Mouse (Mus musculus) gastrocnemius, adult 2 months (tissue): ENCODE measurements at regions not wholly inside any gene's neighbourhood (a gene's known extent, or its start where the extent isn't known, plus 50 kb on each side); places are given as distances from the start of the nearest gene placed in this dataset.
"Not testable (repeated sequence)": the region's sequence is repeated elsewhere in the genome, so short reads cannot be mapped to it uniquely, and the experiment has no call there.

ENCODE experiments used
- DNase-seq: peaks from one replicate; pipeline ENCODE4 v3.0.0; 2022
- H3K27ac ChIP-seq: fragments of 200-600 bp; 2 replicates; pipeline ENCODE4 v1.8.1; 2022; ENCODE audit warnings: mild to moderate bottlenecking
- H3K4me3 ChIP-seq: fragments of 200-600 bp; 2 replicates; pipeline ENCODE4 v1.8.1; 2022; ENCODE audit warnings: mild to moderate bottlenecking, moderate library complexity
- CTCF ChIP-seq: fragments of 200-600 bp; IDR thresholded peaks from 2 replicates; pipeline ENCODE4 v1.8.1; 2022; ENCODE audit warnings: antibody characterized with exemption, mild to moderate bottlenecking, moderate library complexity
- intact Hi-C: fragments of 180-260 bp; cut with DNase I; formaldehyde crosslinking; loops from one replicate; pipeline ENCODE4 v1.15.1; 2025

DNA sequence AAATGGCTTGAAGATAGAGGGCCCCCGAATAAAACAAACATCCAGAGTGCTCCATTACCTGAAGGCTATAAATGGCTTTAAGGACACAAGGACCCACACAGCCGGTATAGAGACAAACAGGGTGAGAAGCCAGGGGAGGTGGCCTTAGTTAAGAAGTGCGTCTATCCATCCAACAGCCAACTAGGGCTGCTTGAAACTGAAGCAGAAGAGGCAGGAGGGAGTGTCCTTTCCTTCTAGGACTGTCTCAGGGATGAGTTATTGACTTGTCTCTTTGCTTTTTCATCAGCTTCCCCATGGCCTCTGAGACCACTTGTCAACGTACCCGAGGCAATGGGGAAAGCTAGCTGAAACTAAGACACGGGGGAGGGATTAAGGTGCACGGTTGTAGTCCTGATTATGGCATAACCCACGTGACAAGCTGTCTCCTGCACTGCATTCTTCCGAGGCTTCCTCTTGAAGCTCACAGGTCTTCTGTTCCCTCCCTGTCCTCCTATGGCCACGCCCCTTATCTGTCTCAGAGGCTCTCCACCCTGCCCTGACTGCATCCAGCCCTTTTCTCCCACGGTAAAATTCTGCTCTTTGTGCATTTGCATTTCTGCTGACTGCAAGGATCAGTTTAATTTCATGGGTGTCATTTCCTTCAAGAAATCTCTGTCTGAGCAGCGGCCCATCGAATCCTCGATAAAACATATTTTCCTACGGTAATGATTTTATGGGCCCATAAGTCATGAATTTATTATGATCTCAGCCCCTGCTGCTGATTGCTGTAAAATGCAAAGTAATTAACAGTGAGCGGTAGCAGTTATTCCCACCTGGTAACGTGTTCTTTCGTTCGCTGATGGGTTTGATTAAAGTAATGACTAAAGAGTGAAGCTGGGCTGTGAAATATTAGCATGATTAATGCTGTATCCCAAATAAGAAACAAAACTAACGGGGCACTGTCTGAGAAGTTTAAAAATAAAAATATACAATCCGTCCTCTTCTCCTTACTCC is 292.3 kb downstream of the Sec16b start:
- no peak for TF ChIP-seq CTCF
- H3K27ac ChIP-seq = no peak overlapping the region
- H3K4me3 ChIP-seq = no peak overlapping the region
- no peak for DNase-seq
- intact Hi-C loops = no loop called here

DNA sequence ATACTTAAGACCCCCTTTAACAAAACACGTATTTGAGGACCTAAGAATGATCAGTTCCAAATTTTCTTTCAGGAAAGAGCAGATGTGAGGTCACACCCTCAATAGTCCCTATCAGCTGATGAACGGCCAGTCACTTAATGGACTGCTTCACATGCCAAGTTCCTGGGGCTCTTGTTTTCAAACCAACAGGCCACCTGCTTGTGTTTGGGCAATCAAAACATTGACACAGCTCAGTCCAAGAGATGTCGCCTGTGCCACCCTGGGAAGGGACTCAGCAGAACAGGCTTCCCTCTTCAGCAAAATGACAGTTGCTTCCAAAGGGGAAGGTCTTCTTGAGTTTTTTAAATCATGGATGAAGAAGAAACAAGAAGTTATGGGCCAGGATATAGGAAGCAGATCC is 294.6 kb downstream of the Sec16b start:
- no peak for DNase-seq
- intact Hi-C loops = no loop called here
- Histone ChIP-seq H3K27ac (no peak overlapping the region), H3K4me3 (no peak overlapping the region)
- TF ChIP-seq CTCF = no peak

DNA sequence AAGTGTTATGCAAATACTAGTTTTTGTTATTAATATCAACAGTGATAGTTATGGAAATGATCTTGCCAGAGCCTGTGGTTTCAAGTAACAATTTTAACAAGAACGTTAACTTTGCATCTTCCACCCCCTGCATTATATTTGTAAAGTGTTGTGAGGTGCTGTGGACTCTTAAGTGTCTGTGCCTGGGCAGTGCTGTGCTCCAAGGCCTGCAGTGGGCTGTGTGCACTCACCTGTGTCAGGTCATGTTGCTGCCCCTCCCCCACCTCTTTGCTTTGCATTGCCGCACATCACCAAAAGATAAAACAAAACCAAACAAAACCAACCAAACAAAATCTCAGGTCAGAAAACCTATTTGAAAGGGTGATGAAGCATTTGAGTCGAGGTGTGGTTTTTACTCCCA is 297.7 kb downstream of the Sec16b start:
- Histone ChIP-seq H3K4me3 (no peak overlapping the region), H3K27ac (no peak overlapping the region)
- intact Hi-C loops = no loop called here
- no peak for TF ChIP-seq CTCF
- no peak for DNase-seq

DNA sequence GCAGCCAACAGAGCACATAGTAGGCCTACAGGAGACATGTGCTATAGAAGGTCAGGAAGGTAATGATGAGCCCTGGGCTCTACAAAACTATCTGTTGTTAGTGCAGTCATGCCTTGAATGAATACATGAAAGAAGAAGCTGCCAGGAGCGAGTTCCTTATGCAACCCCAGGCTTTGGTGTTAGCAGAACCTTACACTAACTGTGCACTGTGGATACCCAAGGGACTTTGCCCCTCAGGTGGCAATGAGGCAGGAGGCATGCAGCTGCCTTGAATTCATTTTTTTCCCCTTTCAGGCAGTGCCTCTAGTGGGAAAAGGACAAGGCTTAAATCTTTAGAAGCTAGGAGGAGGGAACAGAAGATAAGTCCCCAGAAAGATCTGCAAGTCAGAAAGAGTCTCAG is 299.8 kb downstream of the Sec16b start:
- no peak overlapping the region for H3K27ac ChIP-seq
- no peak for DNase-seq
- TF ChIP-seq CTCF = no peak
- intact Hi-C loops = no loop called here
- H3K4me3 ChIP-seq = no peak overlapping the region

DNA sequence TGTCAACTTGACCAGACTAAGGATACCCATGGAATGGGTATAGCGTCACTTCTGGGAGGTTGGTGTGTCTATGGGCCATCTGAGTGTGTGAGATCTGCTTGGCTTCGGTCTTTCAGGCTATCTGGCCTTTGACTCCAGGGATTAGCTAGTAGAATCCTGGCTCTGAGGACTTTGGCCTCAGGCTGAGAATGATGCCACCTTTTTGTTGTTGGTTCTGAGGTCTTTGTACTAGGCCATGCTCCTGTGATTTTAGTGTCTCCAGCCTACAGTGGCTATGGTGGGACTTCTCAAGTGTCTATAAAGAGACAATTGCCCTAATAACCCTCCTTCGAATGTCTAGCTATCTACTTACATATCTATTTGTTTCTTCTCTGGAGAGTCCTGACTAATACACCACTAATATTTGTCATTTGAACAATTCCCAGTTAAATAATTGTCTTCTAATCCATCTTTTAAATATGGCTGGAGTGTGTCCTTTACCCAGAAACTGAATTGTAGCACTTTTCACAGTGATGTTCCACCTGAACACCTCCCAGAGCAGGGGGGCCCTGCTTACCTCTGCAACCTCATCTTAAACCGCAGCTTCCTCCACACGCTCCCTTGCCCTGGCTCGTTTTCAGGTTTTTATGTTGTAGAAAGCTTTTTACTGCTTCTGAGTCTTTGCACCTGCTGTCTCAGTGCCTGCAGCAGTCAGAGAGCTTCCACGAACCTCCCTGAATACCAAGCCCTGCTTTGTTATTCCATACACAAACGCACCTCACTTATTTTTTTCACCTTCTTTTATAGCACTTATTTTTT is 303.3 kb downstream of the Sec16b start:
- intact Hi-C loops = no loop called here
- TF ChIP-seq CTCF = no peak
- no peak for DNase-seq

DNA sequence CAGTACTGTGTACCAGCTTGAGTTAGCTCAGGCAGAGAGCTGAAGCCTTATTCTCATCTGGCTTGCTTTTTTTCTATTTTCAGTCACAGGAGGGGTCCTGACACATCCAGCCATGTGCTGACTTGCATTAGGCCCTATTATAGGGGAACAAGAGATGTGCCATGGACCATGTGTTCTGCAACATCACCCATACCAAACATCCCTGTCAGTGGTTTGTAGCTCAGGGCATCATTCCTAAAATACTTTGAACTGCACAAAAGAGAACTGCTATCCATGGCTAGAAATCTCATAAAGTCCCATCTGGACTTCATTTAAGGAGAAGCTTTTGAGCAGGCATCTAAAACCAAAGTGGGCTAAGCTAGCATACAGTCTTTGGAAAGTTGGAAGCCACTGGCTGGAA is 304.1 kb downstream of the Sec16b start:
- intact Hi-C loops = no loop called here
- DNase-seq = no peak
- no peak overlapping the region for H3K27ac ChIP-seq
- no peak overlapping the region for H3K4me3 ChIP-seq
- TF ChIP-seq CTCF = no peak

More for the DNA sequence above, 303.3 kb downstream of the Sec16b start:
- no peak overlapping the region for H3K4me3 ChIP-seq
- no peak overlapping the region for H3K27ac ChIP-seq

DNA sequence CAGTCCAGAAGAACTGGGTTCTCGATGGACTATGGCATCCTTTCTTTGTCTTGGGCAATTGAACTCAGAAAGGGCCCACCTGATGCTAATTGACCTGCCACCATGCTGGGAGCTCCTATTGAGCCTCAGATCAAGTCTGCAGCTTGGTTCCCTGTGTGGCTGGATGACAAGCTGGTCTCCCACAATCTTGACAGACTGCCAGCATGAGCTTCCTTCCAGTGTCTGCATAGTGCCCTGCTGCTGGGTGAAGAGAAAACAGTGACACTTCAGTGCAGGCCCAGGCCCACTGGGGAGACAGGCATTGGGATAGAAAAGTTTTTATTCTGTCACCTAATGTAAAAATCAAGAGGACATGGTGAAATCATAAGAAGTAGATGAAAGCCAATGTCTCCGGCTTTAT is 321.4 kb downstream of the Sec16b start:
- no peak overlapping the region for H3K4me3 ChIP-seq
- intact Hi-C loops = no loop called here
- H3K27ac ChIP-seq = no peak overlapping the region
- DNase-seq = no peak
- no peak for TF ChIP-seq CTCF

DNA sequence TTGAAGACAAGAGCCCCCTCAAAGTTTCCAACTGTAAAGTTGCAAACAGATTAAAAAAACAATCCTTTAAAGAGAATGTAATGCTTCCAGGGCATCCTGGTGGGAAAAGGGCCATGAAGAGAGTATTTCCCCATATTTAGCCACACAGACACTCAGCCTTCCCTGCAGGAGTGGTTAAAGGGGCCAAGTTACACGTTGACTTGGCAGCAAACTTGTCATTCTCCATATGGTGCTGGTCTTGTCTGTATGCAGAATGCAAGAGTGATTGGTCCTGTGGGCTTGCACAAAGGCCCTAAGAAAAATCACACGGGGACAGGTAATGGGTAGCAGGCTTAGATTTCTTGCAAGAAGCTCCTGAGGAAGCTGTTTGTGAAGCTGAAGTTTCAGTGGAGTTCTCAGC is 325.0 kb downstream of the Sec16b start:
- no peak overlapping the region for H3K27ac ChIP-seq
- no peak for TF ChIP-seq CTCF
- no peak for DNase-seq
- H3K4me3 ChIP-seq = no peak overlapping the region
- intact Hi-C loops = no loop called here

DNA sequence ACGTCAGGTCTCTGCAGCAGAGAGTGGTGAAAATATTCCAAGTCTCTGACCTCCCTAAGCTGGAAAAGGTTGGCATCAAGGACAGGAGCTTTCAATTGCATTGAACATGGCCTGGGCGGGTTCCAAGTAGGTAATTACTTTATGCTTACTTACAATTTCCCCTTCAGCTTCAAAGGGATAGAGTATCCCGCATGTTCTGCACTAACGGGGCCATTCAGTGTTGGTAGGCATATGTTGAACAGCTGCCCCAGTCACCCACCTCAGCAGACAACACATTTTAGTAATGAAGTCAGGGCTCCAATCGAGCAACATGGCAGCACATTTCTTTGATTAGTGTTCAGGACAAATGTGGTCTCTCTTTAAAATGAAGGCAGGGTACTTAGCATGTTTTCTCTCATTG is 366.2 kb downstream of the Sec16b start:
- no peak overlapping the region for H3K27ac ChIP-seq

DNA sequence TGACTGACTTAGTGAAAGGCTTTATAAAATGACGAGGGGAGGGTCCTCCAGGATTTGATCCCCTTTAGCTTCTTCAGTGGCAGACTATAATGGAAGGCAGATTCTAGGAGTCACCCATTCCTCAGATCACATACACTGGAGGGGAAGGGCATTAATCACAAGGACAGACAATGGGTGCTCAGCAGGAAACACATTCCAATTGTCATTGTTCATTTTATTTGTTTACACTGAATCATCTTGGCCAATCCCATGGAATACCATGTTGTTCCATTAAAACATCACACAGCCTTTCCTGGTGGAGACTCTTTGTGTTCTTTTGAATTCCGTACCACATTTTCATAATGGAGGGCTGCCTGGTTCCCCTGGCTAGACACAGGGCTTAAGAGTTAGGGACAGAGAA is 368.5 kb downstream of the Sec16b start:
- Histone ChIP-seq H3K4me3 (no peak overlapping the region), H3K27ac (no peak overlapping the region)
- no peak for TF ChIP-seq CTCF
- no peak for DNase-seq
- intact Hi-C loops = no loop called here

More for the DNA sequence above, 366.2 kb downstream of the Sec16b start:
- no peak for TF ChIP-seq CTCF
- no peak overlapping the region for H3K4me3 ChIP-seq
- intact Hi-C loops = no loop called here
- no peak for DNase-seq

DNA sequence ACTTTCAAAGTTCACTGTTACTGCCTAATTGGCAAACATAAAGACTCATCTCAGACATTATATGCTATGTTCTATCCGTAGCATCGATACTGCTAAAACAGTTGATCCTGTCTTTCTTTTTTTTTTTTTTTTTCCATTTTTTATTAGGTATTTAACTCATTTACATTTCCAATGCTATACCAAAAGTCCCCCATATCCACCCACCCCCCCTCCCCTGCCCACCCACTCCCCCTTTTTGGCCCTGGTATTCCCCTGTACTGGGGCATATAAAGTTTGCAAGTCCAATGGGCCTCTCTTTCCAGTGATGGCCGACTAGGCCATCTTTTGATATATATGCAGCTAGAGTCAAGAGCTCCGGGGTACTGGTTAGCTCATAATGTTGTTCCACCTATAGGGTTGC is 370.6 kb downstream of the Sec16b start:
- H3K27ac ChIP-seq, H3K4me3 ChIP-seq, intact Hi-C loops, DNase-seq: not testable (repeated sequence)

DNA sequence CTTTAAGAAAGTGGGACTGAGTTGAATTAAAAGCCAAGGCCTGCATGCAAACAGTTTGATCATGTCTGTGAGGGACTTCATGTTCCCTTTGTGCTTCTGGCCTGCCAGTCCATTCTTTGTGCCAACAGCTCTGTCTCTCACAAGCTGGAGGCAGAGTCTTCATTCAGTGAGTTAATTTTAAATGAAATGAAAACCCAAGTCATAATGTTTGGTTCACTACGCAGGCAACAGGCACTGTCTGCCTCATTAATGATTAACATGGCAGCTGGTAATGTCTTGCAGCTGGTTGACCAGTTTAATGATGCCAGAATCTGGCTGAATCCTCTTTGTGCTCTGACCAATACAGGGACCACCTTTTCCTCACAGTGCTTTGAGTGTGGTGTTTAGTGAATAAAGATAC is 380.6 kb downstream of the Sec16b start:
- intact Hi-C loops = no loop called here
- DNase-seq = no peak
- no peak for TF ChIP-seq CTCF
- H3K4me3 ChIP-seq = no peak overlapping the region
- H3K27ac ChIP-seq = no peak overlapping the region

DNA sequence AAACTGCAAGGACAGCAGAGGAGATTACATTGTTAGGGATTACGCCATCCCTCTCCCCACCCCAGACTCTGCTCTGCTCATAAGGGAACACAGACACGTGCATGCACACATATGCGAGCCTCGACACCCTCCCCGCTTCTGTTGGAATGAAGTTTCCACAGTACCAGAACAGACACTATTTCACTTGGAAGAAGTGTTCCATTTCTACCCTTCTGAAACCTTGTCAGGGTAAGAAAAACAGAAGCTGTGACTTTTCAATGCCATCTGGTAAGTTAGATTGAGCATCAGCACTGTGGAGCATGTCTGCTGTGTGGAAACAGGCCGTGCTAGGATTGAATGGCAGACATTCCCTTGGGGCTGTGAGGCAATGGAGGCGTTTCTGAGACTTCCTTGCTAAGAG is 382.0 kb downstream of the Sec16b start:
- no peak for TF ChIP-seq CTCF
- no peak for DNase-seq
- intact Hi-C loops = no loop called here
- Histone ChIP-seq H3K27ac (no peak overlapping the region), H3K4me3 (no peak overlapping the region)
